ENCODE assay signal across 19 mouse cellular contexts in genomic region chr8:47636032-47636431, GRCm38 (mm10). TPM values are rescaled to one million over a fixed set of nuclear protein-coding genes. Genes with fewer than 3 reads are reported as not detected.
DNase-seq lines count a peak whose midpoint lies in the region; ATAC-seq and TF ChIP-seq lines count a peak whose summit lies in the region.
"Had no signal": no experiment of that assay in that cellular context is flagged by ENCODE, and none has a peak within 500 bp of the region (broad histone marks: within the 10 kb centered on the region; RNA-seq: fewer than 3 reads in every experiment).

No protein-coding gene starts in this region.

- H3K9ac ChIP-seq in hindbrain, postnatal 0 days (replicated peaks; ENCODE audit: low read length), result no peak overlapping the region
- H3K9ac ChIP-seq in hindbrain, embryonic 11.5 days (ENCODE audit: low read depth, low read length), result no peak overlapping the region
- no peak overlapping the region for H3K9ac ChIP-seq in midbrain, embryonic 16.5 days (ENCODE audit: low read depth, low read length)
- no peak overlapping the region for H3K9ac ChIP-seq in midbrain, embryonic 11.5 days (ENCODE audit: low read length)
- H3K9ac ChIP-seq: embryonic facial prominence, embryonic 12.5 days; forebrain, postnatal 0 days; heart, embryonic 13.5 days; hindbrain, embryonic 15.5 days had no signal

- ATAC-seq in hindbrain, postnatal 0 days, result peak; percentile 35; the same call in 1 of the 2 replicates
- ATAC-seq in hindbrain, embryonic 11.5 days (ENCODE audit: low FRiP score), result no peak
- ATAC-seq in midbrain, embryonic 16.5 days, result no peak
- no peak for ATAC-seq in midbrain, embryonic 11.5 days (ENCODE audit: low FRiP score)
- ATAC-seq: forebrain, postnatal 0 days had no signal

- H3K4me2 ChIP-seq in hindbrain, postnatal 0 days (ENCODE audit: low read depth, low read length), result peak overlapping the region; percentile 32; the same call in 1 of the 2 replicates
- H3K4me2 ChIP-seq in hindbrain, embryonic 11.5 days (replicated peaks; ENCODE audit: low read depth, low read length), result no peak overlapping the region
- peak overlapping the region; percentile 7; the same call in 1 of the 2 replicates for H3K4me2 ChIP-seq in midbrain, embryonic 16.5 days (ENCODE audit: low read length)
- no peak overlapping the region for H3K4me2 ChIP-seq in midbrain, embryonic 11.5 days
- H3K4me2 ChIP-seq: embryonic facial prominence, embryonic 12.5 days; heart, embryonic 13.5 days had no signal

- H3K4me1 ChIP-seq in hindbrain, postnatal 0 days (ENCODE audit: insufficient read depth, low read length), result no peaks in the 10 kb centered on the region
- H3K4me1 ChIP-seq in hindbrain, embryonic 11.5 days (replicated peaks; ENCODE audit: control insufficient read depth, insufficient read depth, low read length), result no peaks in the 10 kb centered on the region
- no peaks in the 10 kb centered on the region for H3K4me1 ChIP-seq in midbrain, embryonic 16.5 days (ENCODE audit: control insufficient read depth, insufficient read depth, low read length)
- H3K4me1 ChIP-seq in midbrain, embryonic 11.5 days (ENCODE audit: control insufficient read depth, insufficient read depth, low read length), result no peaks in the 10 kb centered on the region
- peaks cover 13% of the 10 kb centered on the region for H3K4me1 ChIP-seq in embryonic facial prominence, embryonic 10.5 days
- H3K4me1 ChIP-seq: embryonic facial prominence, embryonic 12.5 days; heart, embryonic 13.5 days had no signal

- no peak overlapping the region for H3K4me3 ChIP-seq in hindbrain, postnatal 0 days (ENCODE audit: low read length)
- no peak overlapping the region for H3K4me3 ChIP-seq in hindbrain, embryonic 11.5 days (ENCODE audit: low read depth, low read length)
- no peak overlapping the region for H3K4me3 ChIP-seq in midbrain, embryonic 16.5 days (ENCODE audit: low read depth, low read length)
- H3K4me3 ChIP-seq in midbrain, embryonic 11.5 days (ENCODE audit: low read depth, low read length), result no peak overlapping the region
- no peak overlapping the region for H3K4me3 ChIP-seq in embryonic facial prominence, embryonic 10.5 days
- H3K4me3 ChIP-seq: embryonic facial prominence, embryonic 12.5 days; gastrocnemius, adult 2 months; heart, embryonic 13.5 days; hindbrain, embryonic 15.5 days had no signal

- DNase-seq in cerebellum, postnatal 10 days, result peak; percentile 21 to 25
- no peak for DNase-seq in cerebellum, adult 9-10 months
- no peak for DNase-seq in hindbrain, postnatal 0 days (ENCODE audit: low spot score)
- DNase-seq in hindbrain, embryonic 11.5 days (ENCODE audit: low spot score), result no peak
- DNase-seq in midbrain, embryonic 11.5 days (ENCODE audit: low spot score, missing footprints), result no peak
- DNase-seq in embryonic facial prominence, embryonic 10.5 days (ENCODE audit: low spot score), result no peak
- DNase-seq in urinary bladder, adult 18-20 months (ENCODE audit: low spot score in 2 of 2), result no peak
- DNase-seq: adrenal gland, postnatal 10 days; cerebellum, adult 11 months; cerebellum, adult 9-11 months; embryo, embryonic 11 days; forebrain, postnatal 0 days; gastrocnemius, adult 2 months; gastrocnemius, postnatal 25 days; kidney, adult 11 months had no signal

- H3K27me3 ChIP-seq in hindbrain, postnatal 0 days (ENCODE audit: insufficient read depth, low read length), result no peaks in the 10 kb centered on the region
- no peaks in the 10 kb centered on the region for H3K27me3 ChIP-seq in hindbrain, embryonic 11.5 days (ENCODE audit: control insufficient read depth, insufficient read depth, low read length)
- no peaks in the 10 kb centered on the region for H3K27me3 ChIP-seq in midbrain, embryonic 16.5 days (ENCODE audit: control insufficient read depth, insufficient read depth, low read depth, low read length)
- no peaks in the 10 kb centered on the region for H3K27me3 ChIP-seq in midbrain, embryonic 11.5 days (ENCODE audit: control insufficient read depth, insufficient read depth, low read length)
- no peaks in the 10 kb centered on the region for H3K27me3 ChIP-seq in embryonic facial prominence, embryonic 10.5 days (replicated peaks; ENCODE audit: low read depth, poor library complexity, severe bottlenecking)
- H3K27me3 ChIP-seq: embryonic facial prominence, embryonic 12.5 days; heart, embryonic 13.5 days; hindbrain, embryonic 15.5 days had no signal

- H3K27ac ChIP-seq in hindbrain, postnatal 0 days, result no peak overlapping the region
- no peak overlapping the region for H3K27ac ChIP-seq in hindbrain, embryonic 11.5 days (ENCODE audit: low read depth, low read length)
- no peak overlapping the region for H3K27ac ChIP-seq in midbrain, embryonic 16.5 days (ENCODE audit: low read length)
- no peak overlapping the region for H3K27ac ChIP-seq in midbrain, embryonic 11.5 days (ENCODE audit: low read depth, low read length)
- H3K27ac ChIP-seq in embryonic facial prominence, embryonic 10.5 days (replicated peaks), result no peak overlapping the region
- H3K27ac ChIP-seq: embryonic facial prominence, embryonic 12.5 days; gastrocnemius, adult 2 months; heart, embryonic 13.5 days; hindbrain, embryonic 15.5 days had no signal

- no peaks in the 10 kb centered on the region for H3K36me3 ChIP-seq in hindbrain, postnatal 0 days (ENCODE audit: insufficient read depth, low read length)
- no peaks in the 10 kb centered on the region for H3K36me3 ChIP-seq in hindbrain, embryonic 11.5 days (ENCODE audit: control insufficient read depth, insufficient read depth, low read length)
- no peaks in the 10 kb centered on the region for H3K36me3 ChIP-seq in midbrain, embryonic 16.5 days (ENCODE audit: control insufficient read depth, insufficient read depth, low read length)
- H3K36me3 ChIP-seq in midbrain, embryonic 11.5 days (ENCODE audit: control insufficient read depth, insufficient read depth, low read length), result no peaks in the 10 kb centered on the region
- no peaks in the 10 kb centered on the region for H3K36me3 ChIP-seq in embryonic facial prominence, embryonic 10.5 days (replicated peaks)
- H3K36me3 ChIP-seq: embryonic facial prominence, embryonic 12.5 days; heart, embryonic 13.5 days; hindbrain, embryonic 15.5 days had no signal

- TF ChIP-seq CTCF in hindbrain, postnatal 0 days (IDR thresholded peaks at IDR 0.05; ENCODE audit: low read depth), result no peak

- WGBS in hindbrain, postnatal 0 days, result 66% methylated on average over 3 of the region's 3 CpGs
- WGBS in hindbrain, embryonic 11.5 days, result 82% methylated on average over 3 of the region's 3 CpGs
- 84% methylated on average over 3 of the region's 3 CpGs for WGBS in midbrain, embryonic 16.5 days
- 62% methylated on average over 3 of the region's 3 CpGs for WGBS in midbrain, embryonic 11.5 days
- WGBS in embryonic facial prominence, embryonic 10.5 days, result 76% methylated on average over 3 of the region's 3 CpGs

- H3K9me3 ChIP-seq in hindbrain, postnatal 0 days (ENCODE audit: low read length), result 0 out of 2 replicates have a peak, but pooled peaks cover 3% of the 10 kb centered on the region
- no peaks in the 10 kb centered on the region; the same call in 1 of the 2 replicates for H3K9me3 ChIP-seq in hindbrain, embryonic 11.5 days (ENCODE audit: control insufficient read depth, low read length)
- 0 out of 2 replicates have a peak, but pooled peaks cover 2% of the 10 kb centered on the region for H3K9me3 ChIP-seq in midbrain, embryonic 16.5 days (replicated peaks; ENCODE audit: control insufficient read depth, low read length, poor library complexity, severe bottlenecking)
- no peaks in the 10 kb centered on the region for H3K9me3 ChIP-seq in midbrain, embryonic 11.5 days (ENCODE audit: control insufficient read depth, low read length)
- 0 out of 2 replicates have a peak, but pooled peaks cover 2% of the 10 kb centered on the region for H3K9me3 ChIP-seq in embryonic facial prominence, embryonic 10.5 days
- H3K9me3 ChIP-seq: embryonic facial prominence, embryonic 12.5 days; hindbrain, embryonic 15.5 days had no signal

RNA-seq across cellular contexts. Expression of gene Ing2, which starts 39.3 kb away (rescaled TPM):
- total RNA-seq in hindbrain, postnatal 0 days (2014; rRNA removed), result 5.2 and 6.1 TPM in 2 replicates
- polyA plus RNA-seq in hindbrain, postnatal 0 days (2015; fragmentation: Nextera tagmentation; extraction: Ambion mirVana), result 8.4 and 9.6 TPM in 2 replicates
- 13.2 and 13.3 TPM in 2 replicates for polyA plus RNA-seq in hindbrain, embryonic 11.5 days (2014; fragmentation: Nextera tagmentation; extraction: Ambion mirVana)
- 5.2 and 5.3 TPM in 2 replicates for polyA plus RNA-seq in midbrain, embryonic 16.5 days (2015; fragmentation: Nextera tagmentation; extraction: Ambion mirVana)
- polyA plus RNA-seq in midbrain, embryonic 11.5 days (2014; fragmentation: Nextera tagmentation; extraction: Ambion mirVana), result 11.1 and 12.0 TPM in 2 replicates
- 13.6 and 13.8 TPM in 2 replicates for polyA plus RNA-seq in embryonic facial prominence, embryonic 10.5 days (2016; fragmentation: Nextera tagmentation; extraction: Ambion mirVana)

Comparison
In these comparisons a context has a peak if more than half of its experiments do, and no peak if none do; other contexts are left out.
1. DNase-seq: peak in cerebellum, postnatal 10 days (2 of 2); none in cerebellum, adult 9-10 months (single experiment), hindbrain, postnatal 0 days (single experiment), hindbrain, embryonic 11.5 days (single experiment), midbrain, embryonic 11.5 days (single experiment), embryonic facial prominence, embryonic 10.5 days (single experiment) and urinary bladder, adult 18-20 months (0 of 2).
2. H3K4me2 ChIP-seq: peak in hindbrain, postnatal 0 days (single experiment) and midbrain, embryonic 16.5 days (single experiment); none in hindbrain, embryonic 11.5 days (single experiment) and midbrain, embryonic 11.5 days (single experiment).